Mouse (Mus musculus): ENCODE data around the gene Mast4. TPM values are rescaled to one million over a fixed set of nuclear protein-coding genes. Genes with fewer than 3 reads are reported as not detected.

Gene Mast4
- polyA plus RNA-seq, 1 experiment, result 6.4 TPM

DNA sequence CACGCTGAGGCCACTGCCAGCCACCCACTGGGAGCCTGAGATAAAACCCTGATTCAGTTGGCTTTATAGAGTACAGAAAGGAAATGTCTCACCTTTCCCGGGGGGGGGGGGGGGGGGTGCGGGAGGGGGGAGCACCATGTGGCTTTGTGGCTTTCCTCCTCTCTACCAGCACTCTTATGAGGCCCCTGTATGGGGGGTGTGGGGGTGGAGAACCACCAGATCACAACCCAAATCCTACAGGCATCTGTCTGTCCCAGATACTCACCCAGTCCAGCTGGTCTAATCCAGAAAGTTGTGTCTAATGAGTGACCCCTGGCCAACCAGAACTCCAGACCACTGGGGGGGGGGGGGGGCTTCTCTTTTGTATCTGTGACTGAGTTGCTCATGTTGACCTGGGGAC is 15.0 kb downstream of the Mast4 start:
- no peak overlapping the region for H3K27ac ChIP-seq (ENCODE audit: insufficient read depth, low read length)
- H3K36me3 ChIP-seq (ENCODE audit: control insufficient read depth, insufficient read depth, low read length), result no peaks in the 10 kb centered on the region
- no peaks in the 10 kb centered on the region for H3K4me1 ChIP-seq (ENCODE audit: control insufficient read depth, insufficient read depth, insufficient read length)
- no peak for DNase-seq (ENCODE audit: low read depth in 1 of 2, low spot score in 2 of 2)
- TF ChIP-seq POLR2A (IDR thresholded peaks at IDR 0.05; ENCODE audit: low read depth, low read length) (no peak), CTCF (IDR thresholded peaks at IDR 0.05; ENCODE audit: extremely low read depth, insufficient read depth, insufficient read length, insufficient replicate concordance) (no peak)
- H3K27me3 ChIP-seq (ENCODE audit: control insufficient read depth, insufficient read depth, low read length), result no peaks in the 10 kb centered on the region
- no peak overlapping the region for H3K4me3 ChIP-seq (ENCODE audit: extremely low read depth, insufficient read depth, insufficient read length)
- 8% methylated on average over 2 of the region's 3 CpGs for WGBS

GRCm38 (mm10) chr13:103316777-103317367 is 17.4 kb downstream of the Mast4 start:
- WGBS, result 93% methylated on average over 3 of the region's 3 CpGs
- no peak overlapping the region for H3K27ac ChIP-seq (ENCODE audit: insufficient read depth, low read length)
- H3K27me3 ChIP-seq (ENCODE audit: control insufficient read depth, insufficient read depth, low read length), result no peaks in the 10 kb centered on the region
- H3K4me3 ChIP-seq (ENCODE audit: extremely low read depth, insufficient read depth, insufficient read length), result no peak overlapping the region
- H3K36me3 ChIP-seq (ENCODE audit: control insufficient read depth, insufficient read depth, low read length), result no peaks in the 10 kb centered on the region
- no peaks in the 10 kb centered on the region for H3K4me1 ChIP-seq (ENCODE audit: control insufficient read depth, insufficient read depth, insufficient read length)
- TF ChIP-seq POLR2A (IDR thresholded peaks at IDR 0.05; ENCODE audit: low read depth, low read length), result no peak
- TF ChIP-seq CTCF (IDR thresholded peaks at IDR 0.05; ENCODE audit: extremely low read depth, insufficient read depth, insufficient read length, insufficient replicate concordance), result no peak
- no peak for DNase-seq (ENCODE audit: low read depth in 1 of 2, low spot score in 2 of 2)

GRCm38 (mm10) chr13:103315113-103315708 is 19.1 kb downstream of the Mast4 start:
- H3K27me3 ChIP-seq (ENCODE audit: control insufficient read depth, insufficient read depth, low read length), result no peaks in the 10 kb centered on the region
- H3K4me3 ChIP-seq (ENCODE audit: extremely low read depth, insufficient read depth, insufficient read length), result no peak overlapping the region
- H3K36me3 ChIP-seq (ENCODE audit: control insufficient read depth, insufficient read depth, low read length), result no peaks in the 10 kb centered on the region
- 65% methylated on average over 10 of the region's 10 CpGs for WGBS
- H3K4me1 ChIP-seq (ENCODE audit: control insufficient read depth, insufficient read depth, insufficient read length), result no peaks in the 10 kb centered on the region
- no peak overlapping the region for H3K27ac ChIP-seq (ENCODE audit: insufficient read depth, low read length)
- TF ChIP-seq CTCF (IDR thresholded peaks at IDR 0.05; ENCODE audit: extremely low read depth, insufficient read depth, insufficient read length, insufficient replicate concordance), result no peak
- no peak for TF ChIP-seq POLR2A (IDR thresholded peaks at IDR 0.05; ENCODE audit: low read depth, low read length)
- DNase-seq (ENCODE audit: low read depth in 1 of 2, low spot score in 2 of 2), result no peak

DNA sequence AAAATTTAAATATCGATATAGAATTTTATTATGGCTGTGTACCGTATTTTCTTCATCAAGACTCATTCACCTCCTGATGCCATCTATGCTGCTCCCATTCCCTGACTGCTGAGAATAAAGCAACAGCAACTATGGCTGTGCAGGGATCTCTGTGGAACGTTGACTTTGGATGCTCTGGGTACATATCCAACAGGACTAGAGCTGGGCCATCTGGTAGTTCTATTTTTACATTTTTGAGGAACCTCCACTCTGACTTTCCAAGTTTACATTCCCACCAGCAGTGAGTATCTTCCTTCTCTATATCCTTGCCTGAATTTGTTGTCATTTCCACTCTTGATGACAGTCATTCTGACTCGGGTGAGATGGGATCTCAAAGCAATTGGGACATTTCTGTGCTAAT is 26.0 kb downstream of the Mast4 start:
- no peak for TF ChIP-seq CTCF (IDR thresholded peaks at IDR 0.05; ENCODE audit: extremely low read depth, insufficient read depth, insufficient read length, insufficient replicate concordance)
- no peak for TF ChIP-seq POLR2A (IDR thresholded peaks at IDR 0.05; ENCODE audit: low read depth, low read length)
- Histone ChIP-seq H3K4me1 (ENCODE audit: control insufficient read depth, insufficient read depth, insufficient read length) (no peaks in the 10 kb centered on the region), H3K36me3 (ENCODE audit: control insufficient read depth, insufficient read depth, low read length) (no peaks in the 10 kb centered on the region), H3K4me3 (ENCODE audit: extremely low read depth, insufficient read depth, insufficient read length) (no peak overlapping the region), H3K27ac (ENCODE audit: insufficient read depth, low read length) (no peak overlapping the region), H3K27me3 (ENCODE audit: control insufficient read depth, insufficient read depth, low read length) (no peaks in the 10 kb centered on the region)
- DNase-seq (ENCODE audit: low read depth in 1 of 2, low spot score in 2 of 2), result no peak
- WGBS, result 88% methylated on average over 4 of the region's 4 CpGs

GRCm38 (mm10) chr13:103303826-103304225 is 30.5 kb downstream of the Mast4 start:
- H3K4me3 ChIP-seq (ENCODE audit: extremely low read depth, insufficient read depth, insufficient read length), result no peak overlapping the region
- TF ChIP-seq CTCF (IDR thresholded peaks at IDR 0.05; ENCODE audit: extremely low read depth, insufficient read depth, insufficient read length, insufficient replicate concordance) (no peak), POLR2A (IDR thresholded peaks at IDR 0.05; ENCODE audit: low read depth, low read length) (no peak)
- H3K27me3 ChIP-seq (ENCODE audit: control insufficient read depth, insufficient read depth, low read length), result no peaks in the 10 kb centered on the region
- no peaks in the 10 kb centered on the region for H3K36me3 ChIP-seq (ENCODE audit: control insufficient read depth, insufficient read depth, low read length)
- DNase-seq (ENCODE audit: low read depth in 1 of 2, low spot score in 2 of 2), result no peak
- H3K27ac ChIP-seq (ENCODE audit: insufficient read depth, low read length), result no peak overlapping the region
- 77% methylated on average over 9 of the region's 9 CpGs for WGBS
- no peaks in the 10 kb centered on the region for H3K4me1 ChIP-seq (ENCODE audit: control insufficient read depth, insufficient read depth, insufficient read length)

GRCm38 (mm10) chr13:103302508-103302907 is 31.8 kb downstream of the Mast4 start:
- WGBS, result 89% methylated on average over 6 of the region's 6 CpGs
- Histone ChIP-seq H3K4me3 (ENCODE audit: extremely low read depth, insufficient read depth, insufficient read length) (no peak overlapping the region), H3K36me3 (ENCODE audit: control insufficient read depth, insufficient read depth, low read length) (no peaks in the 10 kb centered on the region), H3K27me3 (ENCODE audit: control insufficient read depth, insufficient read depth, low read length) (no peaks in the 10 kb centered on the region), H3K27ac (ENCODE audit: insufficient read depth, low read length) (no peak overlapping the region), H3K4me1 (ENCODE audit: control insufficient read depth, insufficient read depth, insufficient read length) (no peaks in the 10 kb centered on the region)
- no peak for DNase-seq (ENCODE audit: low read depth in 1 of 2, low spot score in 2 of 2)
- TF ChIP-seq CTCF (IDR thresholded peaks at IDR 0.05; ENCODE audit: extremely low read depth, insufficient read depth, insufficient read length, insufficient replicate concordance) (no peak), POLR2A (IDR thresholded peaks at IDR 0.05; ENCODE audit: low read depth, low read length) (no peak)

DNA sequence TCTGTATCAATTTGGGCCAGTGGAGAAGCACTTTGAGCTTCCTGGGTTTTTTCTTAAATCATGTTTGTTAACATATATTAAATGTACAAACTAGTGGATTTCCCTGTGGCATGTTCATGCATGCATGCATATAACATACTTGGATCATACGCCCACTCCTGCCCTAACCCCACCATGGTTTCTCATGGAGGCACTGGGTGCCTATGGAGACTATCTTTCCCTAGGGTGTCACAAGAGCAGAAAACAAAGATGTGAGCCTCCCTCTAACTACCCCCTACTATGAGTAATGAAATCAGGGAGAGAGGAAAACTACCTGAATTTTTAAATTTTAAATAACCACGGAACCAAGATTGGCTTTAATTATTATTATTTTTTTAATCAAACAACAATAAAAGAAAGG is 32.2 kb downstream of the Mast4 start:
- WGBS, result 92% methylated on average over 2 of the region's 2 CpGs
- DNase-seq (ENCODE audit: low read depth in 1 of 2, low spot score in 2 of 2), result no peak
- no peaks in the 10 kb centered on the region for H3K36me3 ChIP-seq (ENCODE audit: control insufficient read depth, insufficient read depth, low read length)
- TF ChIP-seq CTCF (IDR thresholded peaks at IDR 0.05; ENCODE audit: extremely low read depth, insufficient read depth, insufficient read length, insufficient replicate concordance) (no peak), POLR2A (IDR thresholded peaks at IDR 0.05; ENCODE audit: low read depth, low read length) (no peak)
- H3K4me1 ChIP-seq (ENCODE audit: control insufficient read depth, insufficient read depth, insufficient read length), result no peaks in the 10 kb centered on the region
- H3K27ac ChIP-seq (ENCODE audit: insufficient read depth, low read length), result no peak overlapping the region
- no peak overlapping the region for H3K4me3 ChIP-seq (ENCODE audit: extremely low read depth, insufficient read depth, insufficient read length)
- H3K27me3 ChIP-seq (ENCODE audit: control insufficient read depth, insufficient read depth, low read length), result no peaks in the 10 kb centered on the region

Data from spleen, adult 2 months (tissue).